Comparison of ENCODE assay signal across 9 mouse cellular contexts in the genomic region with DNA sequence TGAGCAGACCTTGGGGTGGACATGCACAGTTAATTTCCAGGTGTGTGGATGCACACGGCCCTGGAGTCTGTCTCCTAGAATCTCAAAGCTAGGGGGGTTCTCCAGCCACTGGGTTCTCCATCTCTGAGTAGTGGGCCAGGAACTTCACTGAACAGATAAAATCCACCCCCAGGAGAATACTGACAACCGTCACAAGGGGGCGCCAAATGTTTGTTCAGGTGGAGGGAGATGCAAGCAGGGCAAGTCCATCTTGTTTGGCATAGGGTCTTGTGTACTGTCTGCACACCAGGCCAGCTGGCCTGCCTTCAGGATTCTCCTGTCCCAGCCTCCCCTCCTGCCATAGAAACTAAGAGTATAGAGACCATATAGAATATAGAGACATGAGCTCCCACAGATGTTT. TPM values are rescaled to one million over a fixed set of nuclear protein-coding genes. Genes with fewer than 3 reads are reported as not detected.
DNase-seq lines count a peak whose midpoint lies in the region; ATAC-seq lines count a peak whose summit lies in the region.
"Had no signal": no experiment of that assay in that cellular context is flagged by ENCODE, and none has a peak within 500 bp of the region (broad histone marks: within the 10 kb centered on the region; RNA-seq: fewer than 3 reads in every experiment).

No protein-coding gene starts in this region.

- 17% methylated on average over 3 of the region's 3 CpGs for WGBS in hindbrain, embryonic 11.5 days
- WGBS in hindbrain, embryonic 13.5 days = 21% methylated on average over 3 of the region's 3 CpGs
- WGBS in embryonic facial prominence, embryonic 11.5 days = 25% methylated on average over 3 of the region's 3 CpGs
- WGBS in liver, embryonic 11.5 days = 17% methylated on average over 3 of the region's 3 CpGs

- no peak overlapping the region for H3K9ac ChIP-seq in hindbrain, embryonic 11.5 days (ENCODE audit: low read depth, low read length)
- H3K9ac ChIP-seq in hindbrain, embryonic 13.5 days = no peak overlapping the region
- H3K9ac ChIP-seq in embryonic facial prominence, embryonic 11.5 days (replicated peaks; ENCODE audit: low read length) = no peak overlapping the region
- H3K9ac ChIP-seq in liver, embryonic 11.5 days (ENCODE audit: low read depth, low read length) = no peak overlapping the region
- H3K9ac ChIP-seq: limb, embryonic 15.5 days had no signal

- peak; percentile 79 for DNase-seq in hindbrain, embryonic 11.5 days (ENCODE audit: low spot score)
- DNase-seq in CD8-positive naive resting alpha-beta T cell, adult 2 months (ENCODE audit: low read depth in 2 of 2, low spot score in 2 of 2) = peak; percentile 57 to 71
- DNase-seq in T-cell, adult 2 months (ENCODE audit: low spot score) = peak; percentile 57
- DNase-seq in embryonic facial prominence, embryonic 11.5 days (ENCODE audit: low spot score) = peak; percentile 76
- DNase-seq in liver, embryonic 11.5 days (ENCODE audit: low spot score) = peak; percentile 60
- peak; percentile 62 for DNase-seq in right cerebral cortex, postnatal 14 days

- H3K9me3 ChIP-seq in hindbrain, embryonic 11.5 days (ENCODE audit: control insufficient read depth, low read length) = no peaks in the 10 kb centered on the region
- no peaks in the 10 kb centered on the region for H3K9me3 ChIP-seq in hindbrain, embryonic 13.5 days
- no peaks in the 10 kb centered on the region for H3K9me3 ChIP-seq in embryonic facial prominence, embryonic 11.5 days (replicated peaks; ENCODE audit: control insufficient read depth, low read length)
- H3K9me3 ChIP-seq in liver, embryonic 11.5 days (ENCODE audit: control insufficient read depth, low read length) = no peaks in the 10 kb centered on the region
- H3K9me3 ChIP-seq: limb, embryonic 15.5 days had no signal

- H3K36me3 ChIP-seq in hindbrain, embryonic 11.5 days (ENCODE audit: control insufficient read depth, insufficient read depth, low read length) = no peaks in the 10 kb centered on the region
- no peaks in the 10 kb centered on the region for H3K36me3 ChIP-seq in hindbrain, embryonic 13.5 days
- no peaks in the 10 kb centered on the region for H3K36me3 ChIP-seq in embryonic facial prominence, embryonic 11.5 days (replicated peaks; ENCODE audit: control insufficient read depth, insufficient read depth, low read depth, low read length)
- H3K36me3 ChIP-seq in liver, embryonic 11.5 days (ENCODE audit: control insufficient read depth, insufficient read depth, low read length) = no peaks in the 10 kb centered on the region

- H3K4me3 ChIP-seq in hindbrain, embryonic 11.5 days (ENCODE audit: low read depth, low read length) = no peak overlapping the region
- no peak overlapping the region for H3K4me3 ChIP-seq in hindbrain, embryonic 13.5 days
- H3K4me3 ChIP-seq in embryonic facial prominence, embryonic 11.5 days (ENCODE audit: low read depth, low read length) = no peak overlapping the region
- H3K4me3 ChIP-seq in liver, embryonic 11.5 days (ENCODE audit: low read depth, low read length) = no peak overlapping the region
- H3K4me3 ChIP-seq: limb, embryonic 15.5 days had no signal

- no peak for ATAC-seq in hindbrain, embryonic 11.5 days (ENCODE audit: low FRiP score)
- no peak for ATAC-seq in hindbrain, embryonic 13.5 days (ENCODE audit: low FRiP score)
- ATAC-seq in embryonic facial prominence, embryonic 11.5 days (replicated peaks; ENCODE audit: insufficient number of reproducible peaks, low FRiP score, low TSS enrichment, low read depth) = no peak
- ATAC-seq in liver, embryonic 11.5 days (replicated peaks; ENCODE audit: low FRiP score) = no peak
- no peak for ATAC-seq in erythroblast, adult 5-6 weeks (replicated peaks; ENCODE audit: low FRiP score, poor library complexity, severe bottlenecking)

- no peak overlapping the region for H3K27ac ChIP-seq in hindbrain, embryonic 11.5 days (ENCODE audit: low read depth, low read length)
- no peak overlapping the region for H3K27ac ChIP-seq in hindbrain, embryonic 13.5 days
- no peak overlapping the region for H3K27ac ChIP-seq in embryonic facial prominence, embryonic 11.5 days (replicated peaks; ENCODE audit: low read depth, low read length)
- no peak overlapping the region for H3K27ac ChIP-seq in liver, embryonic 11.5 days (ENCODE audit: low read depth, low read length)
- H3K27ac ChIP-seq: limb, embryonic 15.5 days had no signal

- H3K4me2 ChIP-seq in hindbrain, embryonic 11.5 days (replicated peaks; ENCODE audit: low read depth, low read length) = no peak overlapping the region
- H3K4me2 ChIP-seq in hindbrain, embryonic 13.5 days = no peak overlapping the region
- H3K4me2 ChIP-seq in embryonic facial prominence, embryonic 11.5 days (ENCODE audit: low read depth, low read length) = no peak overlapping the region
- no peak overlapping the region for H3K4me2 ChIP-seq in liver, embryonic 11.5 days
- H3K4me2 ChIP-seq: limb, embryonic 15.5 days had no signal

- no peaks in the 10 kb centered on the region for H3K4me1 ChIP-seq in hindbrain, embryonic 11.5 days (replicated peaks; ENCODE audit: control insufficient read depth, insufficient read depth, low read length)
- no peaks in the 10 kb centered on the region for H3K4me1 ChIP-seq in hindbrain, embryonic 13.5 days (replicated peaks)
- H3K4me1 ChIP-seq in embryonic facial prominence, embryonic 11.5 days (ENCODE audit: control insufficient read depth, insufficient read depth, low read length) = no peaks in the 10 kb centered on the region
- H3K4me1 ChIP-seq in liver, embryonic 11.5 days (replicated peaks; ENCODE audit: control insufficient read depth, insufficient read depth, low read length) = no peaks in the 10 kb centered on the region
- H3K4me1 ChIP-seq: limb, embryonic 15.5 days had no signal

- no peaks in the 10 kb centered on the region for H3K27me3 ChIP-seq in hindbrain, embryonic 11.5 days (ENCODE audit: control insufficient read depth, insufficient read depth, low read length)
- peaks cover 8% of the 10 kb centered on the region for H3K27me3 ChIP-seq in hindbrain, embryonic 13.5 days
- H3K27me3 ChIP-seq in embryonic facial prominence, embryonic 11.5 days (ENCODE audit: control insufficient read depth, insufficient read depth, low read length) = no peaks in the 10 kb centered on the region
- no peaks in the 10 kb centered on the region; the same call in 1 of the 2 replicates for H3K27me3 ChIP-seq in liver, embryonic 11.5 days (replicated peaks; ENCODE audit: control insufficient read depth, insufficient read depth, low read length)
- H3K27me3 ChIP-seq: limb, embryonic 15.5 days had no signal

RNA-seq across cellular contexts. Expression of gene Trpv4, which starts 32.6 kb away (rescaled TPM):
- polyA plus RNA-seq in hindbrain, embryonic 11.5 days (2014; fragmentation: Nextera tagmentation; extraction: Ambion mirVana) = 0.38 and 0.85 TPM in 2 replicates
- polyA plus RNA-seq in hindbrain, embryonic 13.5 days (2015; fragmentation: Nextera tagmentation; extraction: Ambion mirVana) = 0.53 and 0.65 TPM in 2 replicates
- 0.85 and 1.1 TPM in 2 replicates for polyA plus RNA-seq in embryonic facial prominence, embryonic 11.5 days (2014; fragmentation: Nextera tagmentation; extraction: Ambion mirVana)
- polyA plus RNA-seq in liver, embryonic 11.5 days (2014; fragmentation: Nextera tagmentation; extraction: Ambion mirVana) = 0.56 and 0.78 TPM in 2 replicates
- total RNA-seq in erythroblast, adult 5-6 weeks (2015; ENCODE audit: low replicate concordance) = 0.42 TPM in 1 of 2 replicates, not detected in the other
- total RNA-seq in erythroblast, adult 5-6 weeks (2017; ENCODE audit: low replicate concordance) = not detected in 2 replicates

RNA-seq across cellular contexts. Expression of gene Fam222a, which starts 57.8 kb away (rescaled TPM):
- polyA plus RNA-seq in hindbrain, embryonic 11.5 days (2014; fragmentation: Nextera tagmentation; extraction: Ambion mirVana) = 4.8 and 6.5 TPM in 2 replicates
- polyA plus RNA-seq in hindbrain, embryonic 13.5 days (2015; fragmentation: Nextera tagmentation; extraction: Ambion mirVana) = 5.8 and 6.4 TPM in 2 replicates
- 2.5 and 2.7 TPM in 2 replicates for polyA plus RNA-seq in embryonic facial prominence, embryonic 11.5 days (2014; fragmentation: Nextera tagmentation; extraction: Ambion mirVana)
- polyA plus RNA-seq in liver, embryonic 11.5 days (2014; fragmentation: Nextera tagmentation; extraction: Ambion mirVana) = 2.2 and 2.3 TPM in 2 replicates
- 1.2 TPM in 1 of 2 replicates, not detected in the other for total RNA-seq in erythroblast, adult 5-6 weeks (2015; ENCODE audit: low replicate concordance)
- not detected in 2 replicates for total RNA-seq in erythroblast, adult 5-6 weeks (2017; ENCODE audit: low replicate concordance)
